Mouse (Mus musculus) telencephalon, adult 2 months (tissue): ENCODE measurements at regions not wholly inside any gene's neighbourhood (a gene's known extent, or its start where the extent isn't known, plus 50 kb on each side); places are given as distances from the start of the nearest gene placed in this dataset.
"Not testable (repeated sequence)": the region's sequence is repeated elsewhere in the genome, so short reads cannot be mapped to it uniquely, and the experiment has no call there.

ENCODE experiments used
- DNase-seq: peaks from one replicate; pipeline ENCODE4 v3.0.0-alpha.2; 2011; ENCODE audit warnings: low read depth, low spot score

GRCm38 (mm10) chr2:179095981-179096380 lies 346.2 kb upstream of the Cdh4 start:
- DNase-seq, result no peak

- DNase-seq, result no peak
Observed at GRCm38 (mm10) chr2:179096861-179097260, 345.4 kb upstream of the Cdh4 start.

GRCm38 (mm10) chr2:179099783-179100182 lies 342.4 kb upstream of the Cdh4 start:
- DNase-seq, result no peak

GRCm38 (mm10) chr2:179103114-179103513 lies 339.1 kb upstream of the Cdh4 start:
- DNase-seq, result no peak

- no peak for DNase-seq
Observed at GRCm38 (mm10) chr2:179112951-179113350, 329.3 kb upstream of the Cdh4 start.

- DNase-seq, result no peak
Observed at GRCm38 (mm10) chr2:179128018-179128417, 314.2 kb upstream of the Cdh4 start.

- no peak for DNase-seq
Observed at GRCm38 (mm10) chr2:179128432-179128831, 313.8 kb upstream of the Cdh4 start.

- DNase-seq, result no peak
Observed at GRCm38 (mm10) chr2:179131004-179131403, 311.2 kb upstream of the Cdh4 start.

- no peak for DNase-seq
Observed at GRCm38 (mm10) chr2:179142313-179142712, 299.9 kb upstream of the Cdh4 start.

- DNase-seq, result no peak
Observed at GRCm38 (mm10) chr2:179145726-179146125, 296.5 kb upstream of the Cdh4 start.

GRCm38 (mm10) chr2:179146274-179146673 lies 296.0 kb upstream of the Cdh4 start:
- no peak for DNase-seq

GRCm38 (mm10) chr2:179148194-179148593 lies 294.0 kb upstream of the Cdh4 start:
- DNase-seq, result no peak

- no peak for DNase-seq
Observed at GRCm38 (mm10) chr2:179148667-179149066, 293.6 kb upstream of the Cdh4 start.

GRCm38 (mm10) chr2:179158881-179159280 lies 283.4 kb upstream of the Cdh4 start:
- DNase-seq, result no peak

- no peak for DNase-seq
Observed at GRCm38 (mm10) chr2:179163116-179163515, 279.1 kb upstream of the Cdh4 start.

- no peak for DNase-seq
Observed at GRCm38 (mm10) chr2:179170157-179170556, 272.1 kb upstream of the Cdh4 start.

- no peak for DNase-seq
Observed at GRCm38 (mm10) chr2:179170608-179171007, 271.6 kb upstream of the Cdh4 start.

- not testable (repeated sequence) for DNase-seq
Observed at GRCm38 (mm10) chr2:179176835-179177530, 265.2 kb upstream of the Cdh4 start.

- DNase-seq, result no peak
Observed at GRCm38 (mm10) chr2:179181366-179181765, 260.9 kb upstream of the Cdh4 start.

- DNase-seq, result no peak
Observed at GRCm38 (mm10) chr2:179182123-179182522, 260.1 kb upstream of the Cdh4 start.

GRCm38 (mm10) chr2:179192906-179193496 lies 249.2 kb upstream of the Cdh4 start:
- no peak for DNase-seq

- peak; percentile 36 for DNase-seq
Observed at GRCm38 (mm10) chr2:179193507-179194160, 248.6 kb upstream of the Cdh4 start.

GRCm38 (mm10) chr2:179197471-179197870 lies 244.8 kb upstream of the Cdh4 start:
- DNase-seq, result no peak
